Mouse (Mus musculus): Measurements from ENCODE around the gene Lmo3. TPM values are rescaled to one million over a fixed set of nuclear protein-coding genes. Genes with fewer than 3 reads are reported as not detected.

Gene Lmo3
- total RNA-seq, 2 experiments from 2014 or later: 0.48 to 0.76 TPM

GRCm38 (mm10) chr6:138323325-138323724, 258.4 kb downstream of the Lmo3 start:
- no peak for DNase-seq (ENCODE audit: low spot score in 2 of 2)

DNA sequence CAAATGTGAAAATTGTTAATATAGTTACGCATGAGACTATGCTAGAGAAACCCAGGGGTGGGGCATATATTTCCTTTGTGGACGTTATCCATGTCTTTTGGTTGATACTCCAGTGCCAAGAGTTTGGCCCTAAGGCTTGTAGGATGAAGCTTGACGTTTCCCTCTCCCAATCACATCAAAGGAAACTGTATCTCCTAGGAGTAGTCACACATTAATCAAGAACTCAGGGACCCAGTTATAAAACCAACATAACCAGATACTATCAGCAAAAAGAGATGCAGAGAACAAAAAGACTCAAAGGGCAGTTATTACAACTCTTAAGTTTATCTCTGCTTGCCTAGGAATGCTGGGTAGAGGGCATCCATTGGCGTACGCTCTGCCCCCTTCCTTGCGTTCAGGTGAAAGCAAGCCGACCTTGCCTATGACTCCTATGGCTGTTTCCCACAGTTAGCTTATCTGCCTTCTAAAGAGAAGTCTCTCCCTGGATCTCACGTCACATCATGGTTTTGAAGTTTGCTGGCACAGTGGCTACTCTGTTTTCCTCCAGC, 261.5 kb downstream of the Lmo3 start:
- DNase-seq (ENCODE audit: low spot score in 2 of 2): no peak

Other genes with a start within 250 kb of the Lmo3 start
- gene Igbp1b, start 76.6 kb upstream of the Lmo3 start, total RNA-seq (2021): not detected

Measured in adrenal gland, adult 18-20 months (tissue).